In the genomic region with DNA sequence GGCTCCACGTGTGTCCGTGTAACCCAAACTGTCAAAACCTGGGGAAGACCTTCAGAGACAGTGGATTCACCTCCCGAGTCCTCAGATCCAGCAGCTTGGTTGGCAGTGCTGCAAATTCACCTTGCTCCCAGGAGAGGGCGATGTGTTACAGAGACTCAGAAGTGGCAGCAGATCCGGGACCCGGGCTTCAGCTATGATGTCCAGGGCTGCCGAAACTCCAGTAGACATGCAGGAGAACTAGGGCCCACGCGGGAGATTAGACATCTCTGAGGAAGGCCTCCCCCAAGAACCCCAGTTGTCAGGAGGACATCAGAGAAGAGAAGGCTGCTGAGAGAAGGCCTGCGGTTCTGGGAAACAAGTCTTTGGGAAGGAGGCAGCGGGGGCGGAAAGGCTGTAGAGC, we compare ENCODE assay signal across 9 mouse cellular contexts. TPM values are rescaled to one million over a fixed set of nuclear protein-coding genes. Genes with fewer than 3 reads are reported as not detected.
DNase-seq lines count a peak whose midpoint lies in the region; ATAC-seq lines count a peak whose summit lies in the region.
"Had no signal": no experiment of that assay in that cellular context is flagged by ENCODE, and none has a peak within 500 bp of the region (broad histone marks: within the 10 kb centered on the region; RNA-seq: fewer than 3 reads in every experiment).

No protein-coding gene starts in this region.

- 23% methylated on average over 12 of the region's 12 CpGs for WGBS in limb, embryonic 12.5 days
- 23% methylated on average over 12 of the region's 12 CpGs for WGBS in neural tube, embryonic 13.5 days

- H3K9me3 ChIP-seq in limb, embryonic 12.5 days = no peaks in the 10 kb centered on the region
- no peaks in the 10 kb centered on the region for H3K9me3 ChIP-seq in neural tube, embryonic 13.5 days

- peak overlapping the region; percentile 23 for H3K9ac ChIP-seq in limb, embryonic 12.5 days (replicated peaks)
- peak overlapping the region; percentile 47; the same call in 1 of the 2 replicates for H3K9ac ChIP-seq in neural tube, embryonic 13.5 days

- no peak overlapping the region for H3K4me3 ChIP-seq in limb, embryonic 12.5 days (replicated peaks)
- no peak overlapping the region for H3K4me3 ChIP-seq in neural tube, embryonic 13.5 days
- H3K4me3 ChIP-seq: myocyte had no signal

- H3K27me3 ChIP-seq in limb, embryonic 12.5 days = peaks cover 94% of the 10 kb centered on the region
- H3K27me3 ChIP-seq in neural tube, embryonic 13.5 days = peaks cover 5% of the 10 kb centered on the region; the same call in 1 of the 2 replicates

- no peak for ATAC-seq in limb, embryonic 12.5 days (ENCODE audit: insufficient number of reproducible peaks, insufficient read depth, low FRiP score, low TSS enrichment, low read depth)
- no peak for ATAC-seq in neural tube, embryonic 13.5 days (ENCODE audit: low read depth)
- no peak for ATAC-seq in activated CD4-positive, CD25-positive, alpha-beta regulatory T cell, adult 4 months

- H3K4me2 ChIP-seq in limb, embryonic 12.5 days = no peak overlapping the region
- no peak overlapping the region for H3K4me2 ChIP-seq in neural tube, embryonic 13.5 days

- DNase-seq in B cell, adult 2 months = peak; percentile 62 to 64
- peak; percentile 79 for DNase-seq in adipocyte (ENCODE audit: low spot score)
- DNase-seq in cerebellum, postnatal 36 days = peak; percentile 84 to 88
- peak; percentile 36 for DNase-seq in gastrocnemius, adult 18-20 months (ENCODE audit: low spot score)
- peak; percentile 80 for DNase-seq in kidney, adult 9 months

- H3K4me1 ChIP-seq in limb, embryonic 12.5 days (replicated peaks) = peaks cover 3% of the 10 kb centered on the region; the same call in 1 of the 2 replicates
- peaks cover 39% of the 10 kb centered on the region for H3K4me1 ChIP-seq in neural tube, embryonic 13.5 days (replicated peaks)

- H3K36me3 ChIP-seq in limb, embryonic 12.5 days = no peaks in the 10 kb centered on the region
- H3K36me3 ChIP-seq in neural tube, embryonic 13.5 days = no peaks in the 10 kb centered on the region

- H3K27ac ChIP-seq in limb, embryonic 12.5 days = no peak overlapping the region
- H3K27ac ChIP-seq in neural tube, embryonic 13.5 days (replicated peaks) = no peak overlapping the region

RNA-seq across cellular contexts. Expression of gene Slc22a12, which starts 50.7 kb away (rescaled TPM):
- under 1 TPM in 1 of 2 experiments, not detected in 1; 0.11 TPM for total RNA-seq in gastrocnemius, adult 18-20 months (2021)
- polyA plus RNA-seq in limb, embryonic 12.5 days (2016; fragmentation: Nextera tagmentation; extraction: Ambion mirVana) = not detected in 2 replicates
- not detected in 2 replicates for polyA plus RNA-seq in neural tube, embryonic 13.5 days (2015; fragmentation: Nextera tagmentation; extraction: Ambion mirVana)
- not detected for polyA plus RNA-seq in activated CD4-positive, CD25-positive, alpha-beta regulatory T cell, adult 4 months (2017; shearing (Covaris generic))
- polyA plus RNA-seq: myocyte had no signal

Comparison
In these comparisons a context has a peak if more than half of its experiments do, and no peak if none do; other contexts are left out.
1. DNase-seq: peak in every context shown above with its lines; median percentile 86 in cerebellum, postnatal 36 days; 80 in kidney, adult 9 months; 79 in adipocyte; 63 in B cell, adult 2 months; 36 in gastrocnemius, adult 18-20 months.